Mouse (Mus musculus): Measurements from ENCODE around the gene Elp4.

Elp4 gene

DNA sequence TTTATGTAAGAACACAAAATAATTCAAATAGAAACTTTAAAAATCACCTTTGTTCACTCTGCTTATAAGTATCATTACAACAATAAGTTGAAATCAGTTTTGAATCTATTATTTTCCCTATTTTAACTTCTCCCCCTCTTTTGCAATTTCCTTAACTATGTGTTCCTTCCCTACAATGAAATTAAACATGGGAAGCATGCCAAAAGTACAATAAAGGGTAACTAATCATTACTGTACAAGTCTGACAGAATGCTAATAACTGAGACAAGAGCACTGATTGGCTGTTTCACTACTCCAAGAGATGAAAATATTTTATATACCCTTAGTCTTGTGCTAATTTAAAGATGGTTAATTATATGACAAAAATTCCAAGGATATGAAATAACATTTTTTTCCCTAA, 99.2 kb downstream of the Elp4 start:
- in situ Hi-C loops (cut with MboI, MseI): no loop called here

DNA sequence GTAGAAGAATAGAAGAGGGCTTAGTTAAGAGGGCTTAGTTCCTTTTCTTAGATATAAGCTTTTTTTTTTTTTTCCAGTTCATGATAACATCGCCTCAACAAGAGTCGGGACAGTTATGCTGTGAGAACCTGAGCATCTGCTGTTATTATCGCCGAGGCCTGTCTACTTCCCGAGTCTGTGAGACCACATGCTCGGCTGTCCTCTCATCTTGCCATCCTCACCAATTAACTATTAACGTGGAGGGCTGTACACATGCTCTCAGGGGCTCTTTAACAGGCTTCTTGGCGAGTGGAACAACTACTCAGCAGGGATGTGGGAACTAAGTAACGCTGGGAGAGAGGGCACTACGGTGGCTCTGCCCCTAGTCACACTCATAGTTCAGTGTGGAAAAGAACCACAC, 99.9 kb downstream of the Elp4 start:
- in situ Hi-C loops (cut with MboI, MseI): no loop called here

DNA sequence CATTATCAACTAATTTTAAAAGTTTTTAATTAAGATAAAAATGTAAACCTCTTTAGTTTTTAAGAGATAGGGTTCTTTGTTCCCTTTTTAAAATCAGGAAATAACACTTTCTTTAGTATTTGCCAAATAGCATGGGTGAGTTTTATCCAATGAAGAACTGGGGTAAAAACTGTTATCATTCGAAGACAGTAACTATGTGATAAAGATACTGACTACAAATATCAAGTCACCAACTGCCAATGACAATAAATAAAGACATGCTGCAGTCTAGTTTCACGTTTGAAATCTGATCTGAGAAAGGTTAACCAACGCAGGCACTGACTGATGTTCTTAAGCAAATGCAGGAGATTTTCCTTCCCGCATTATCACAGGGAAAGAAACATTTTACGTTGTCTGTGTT, 100.9 kb downstream of the Elp4 start:
- in situ Hi-C loops (cut with MboI, MseI): no loop called here

DNA sequence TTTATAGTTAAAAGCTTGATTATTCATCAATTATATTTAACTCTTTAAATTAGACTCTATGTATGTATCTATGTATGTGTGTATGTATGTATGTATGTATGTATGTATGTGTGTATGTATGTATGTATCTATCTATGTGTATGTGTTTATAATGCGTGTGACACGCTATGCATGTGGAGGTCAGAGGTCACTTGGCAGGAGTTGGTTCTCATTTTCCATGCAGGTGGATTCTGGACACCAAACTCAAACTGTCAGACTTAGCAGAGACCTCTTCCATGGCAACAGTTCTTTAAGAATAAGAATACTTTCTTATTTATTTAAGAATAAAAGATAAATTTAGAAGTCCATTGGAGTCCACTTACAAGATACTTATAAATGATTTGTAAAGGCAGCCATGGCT, 101.5 kb downstream of the Elp4 start:
- in situ Hi-C loops (cut with MboI, MseI): no loop called here

DNA sequence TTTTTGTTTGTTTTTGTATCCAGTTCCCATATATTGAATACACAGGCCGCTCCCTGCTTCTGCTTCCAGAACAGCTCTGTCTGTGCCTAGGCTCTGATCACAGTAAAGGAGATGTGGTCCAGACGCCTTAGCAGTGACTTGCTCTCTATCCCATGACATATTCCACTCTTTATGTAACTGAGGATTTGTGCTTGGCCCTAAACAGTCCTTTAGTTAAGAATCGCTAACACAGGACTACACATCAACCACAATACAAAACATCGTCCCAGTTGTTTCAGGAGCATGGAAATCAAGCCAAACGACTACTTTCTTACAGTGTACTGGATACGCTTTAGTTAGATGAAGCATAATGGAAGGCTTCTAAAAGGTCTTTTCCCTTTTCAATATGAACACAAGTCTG, 102.8 kb downstream of the Elp4 start:
- in situ Hi-C loops (cut with MboI, MseI): no loop called here

DNA sequence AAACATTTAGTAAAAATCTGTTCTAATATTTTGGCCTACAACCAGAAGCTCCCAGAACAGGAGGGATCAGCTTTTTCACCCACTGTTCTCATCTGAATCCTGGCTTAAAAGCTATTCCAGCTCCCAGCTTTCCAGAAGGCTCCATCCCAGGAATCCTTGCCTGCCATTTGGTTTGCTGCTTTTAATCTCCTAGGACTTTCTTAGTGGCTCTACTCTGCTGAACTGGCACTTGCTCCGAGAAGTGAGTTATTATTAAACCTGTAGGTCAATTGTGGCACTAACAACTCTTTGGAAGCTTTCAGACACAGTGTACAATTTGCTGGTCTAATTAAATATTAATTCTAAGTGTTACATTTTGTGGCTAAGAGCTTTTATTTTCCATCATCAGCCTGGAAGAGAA, 103.7 kb downstream of the Elp4 start:
- in situ Hi-C loops (cut with MboI, MseI): no loop called here

DNA sequence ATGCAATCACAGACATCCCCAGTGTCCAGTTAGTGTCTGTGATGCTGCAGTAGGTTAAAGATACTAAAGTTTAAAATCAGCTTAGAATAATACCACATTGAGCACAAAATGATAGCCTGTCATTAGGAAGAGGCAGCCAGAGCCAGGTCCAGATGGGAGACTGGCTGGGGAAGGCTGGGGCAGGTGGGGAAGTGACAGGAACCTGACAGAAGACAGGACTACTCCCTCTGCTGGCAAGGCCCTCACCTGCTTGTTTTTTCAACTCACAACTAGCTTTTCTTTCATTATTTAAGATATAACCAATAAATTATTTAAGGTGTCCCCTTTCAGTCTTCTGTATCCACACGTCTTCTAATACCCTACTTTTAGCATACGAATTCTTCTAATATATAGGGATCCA, 104.5 kb downstream of the Elp4 start:
- in situ Hi-C loops (cut with MboI, MseI): no loop called here

DNA sequence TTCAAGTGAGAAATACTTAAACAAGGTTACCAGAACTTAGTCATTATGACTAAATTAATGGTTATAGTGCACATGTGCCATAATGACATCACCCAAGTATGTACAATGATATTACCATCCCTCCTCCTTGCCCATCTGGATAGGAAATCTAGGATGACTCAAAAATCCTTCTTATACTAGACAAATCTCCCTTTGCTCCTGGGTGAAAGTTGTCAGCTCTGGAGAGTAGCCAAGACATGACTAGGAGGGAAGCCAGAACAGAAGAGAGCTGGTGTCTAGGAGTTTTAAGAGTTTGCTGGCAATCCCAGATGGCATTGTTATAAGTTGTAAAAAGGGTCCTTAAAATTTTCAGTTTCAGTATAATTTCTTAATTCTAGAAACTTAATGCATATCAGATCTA, 106.5 kb downstream of the Elp4 start:
- in situ Hi-C loops (cut with MboI, MseI): no loop called here

DNA sequence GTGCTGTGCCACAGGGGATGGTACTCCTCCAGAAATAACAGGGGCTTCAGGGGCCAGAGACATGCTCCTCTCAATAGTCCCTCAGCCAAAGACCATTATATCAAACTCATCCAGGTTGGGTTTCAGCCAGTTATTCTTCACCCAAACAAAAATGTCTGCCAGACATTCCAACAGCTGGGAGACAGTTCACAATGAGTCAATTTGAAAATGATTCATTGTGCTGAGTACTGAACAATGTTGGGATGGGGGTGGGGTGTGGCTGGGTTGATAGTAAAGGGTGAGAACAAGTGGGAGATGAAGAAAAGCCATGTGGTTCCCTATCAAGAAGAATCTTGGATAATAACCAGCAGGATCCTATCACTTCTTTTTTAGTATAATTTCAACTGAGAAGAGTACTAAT, 108.3 kb downstream of the Elp4 start:
- in situ Hi-C loops (cut with MboI, MseI): no loop called here

DNA sequence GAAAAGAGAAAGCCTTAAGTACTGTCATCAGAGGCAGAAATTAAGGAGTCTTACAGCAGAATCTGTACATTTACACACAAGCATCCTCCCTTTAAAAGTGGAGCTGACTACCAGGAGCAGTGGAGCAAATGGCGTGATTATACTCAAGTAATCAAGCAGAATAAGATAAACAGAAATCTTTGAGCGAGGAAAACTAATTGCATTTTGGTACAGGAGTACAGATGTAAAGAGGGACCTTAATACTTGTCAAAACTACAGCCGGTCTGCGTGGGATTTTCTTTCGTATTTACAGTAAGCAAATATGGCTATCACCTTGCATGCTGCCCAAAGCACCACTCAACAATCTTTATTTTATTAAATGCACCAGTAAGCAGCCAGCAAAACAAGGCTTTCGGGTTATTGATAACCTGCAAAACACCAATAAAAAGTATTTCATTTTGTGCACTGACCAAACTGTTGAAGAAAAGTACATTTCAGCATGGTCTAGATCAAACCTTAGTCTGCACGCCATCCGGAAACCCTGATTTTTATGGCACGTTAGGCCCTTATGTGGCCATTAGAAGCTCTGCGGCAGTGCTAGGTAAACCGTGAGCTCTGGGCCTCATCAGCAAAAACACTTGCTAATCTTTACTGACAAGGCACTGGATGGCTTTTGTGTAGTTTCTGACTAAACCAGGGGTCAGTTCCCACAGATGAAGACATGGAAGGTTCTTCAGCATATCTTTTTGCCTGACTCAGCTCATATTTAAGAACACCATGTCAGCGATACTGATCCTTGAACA, 111.8 kb downstream of the Elp4 start:
- in situ Hi-C loops (cut with MboI, MseI): no loop called here

DNA sequence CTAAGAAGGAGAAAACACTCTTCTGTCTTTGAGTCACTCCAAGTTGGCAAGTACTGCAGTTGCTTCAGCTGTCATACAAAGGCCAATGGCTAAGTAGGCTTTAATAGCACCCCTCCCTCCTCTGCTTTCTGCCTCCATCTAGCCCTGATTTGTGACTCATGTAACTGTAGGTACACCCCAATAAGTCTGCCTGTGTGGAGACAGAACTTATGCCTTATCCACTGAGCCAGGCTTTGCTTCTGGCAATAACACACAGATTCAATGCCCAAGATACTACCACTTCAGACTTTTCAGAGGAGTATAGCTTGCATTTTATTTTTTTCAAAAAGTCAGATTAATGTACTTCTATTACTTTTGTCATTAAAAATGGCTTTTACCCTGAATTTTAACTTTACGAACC, 114.4 kb downstream of the Elp4 start:
- in situ Hi-C loops (cut with MboI, MseI): no loop called here

DNA sequence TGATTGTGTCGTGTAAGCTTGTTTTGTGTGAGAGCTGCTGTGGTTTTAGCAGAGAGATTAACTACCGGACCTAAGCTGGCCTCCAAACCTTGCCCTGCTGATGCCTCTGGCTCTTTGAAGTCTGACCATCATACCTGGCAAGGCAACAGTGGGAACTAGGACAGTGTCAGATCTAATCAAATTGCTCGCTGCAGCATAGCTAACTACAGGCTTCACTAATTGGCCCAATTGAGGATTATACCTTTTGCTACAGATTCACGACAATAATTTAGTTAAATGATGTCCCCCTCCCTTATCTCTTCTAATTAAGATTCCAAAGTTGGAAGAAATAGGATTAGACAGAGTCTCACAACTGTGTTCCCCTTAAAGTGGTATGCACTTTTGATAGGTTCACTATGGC, 116.6 kb downstream of the Elp4 start:
- in situ Hi-C loops (cut with MboI, MseI): no loop called here

DNA sequence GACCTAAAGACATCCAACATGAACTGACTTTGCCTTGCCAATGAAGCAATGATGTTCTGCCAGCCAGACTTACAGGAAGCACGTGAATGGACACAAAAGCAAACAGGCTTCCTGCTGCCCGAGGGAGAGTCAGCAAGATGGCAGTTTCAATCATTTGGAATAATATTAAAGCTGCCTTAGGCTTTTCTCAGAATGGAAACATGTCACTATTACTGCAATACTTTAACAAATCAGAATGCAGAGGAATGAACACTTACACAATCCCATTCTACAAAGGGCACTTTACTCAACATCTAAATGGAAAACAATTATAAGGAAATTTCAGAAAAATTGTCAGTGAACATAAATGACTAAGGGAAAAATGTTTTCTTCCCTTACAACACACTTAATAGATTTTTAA, 117.4 kb downstream of the Elp4 start:
- in situ Hi-C loops (cut with MboI, MseI): no loop called here

DNA sequence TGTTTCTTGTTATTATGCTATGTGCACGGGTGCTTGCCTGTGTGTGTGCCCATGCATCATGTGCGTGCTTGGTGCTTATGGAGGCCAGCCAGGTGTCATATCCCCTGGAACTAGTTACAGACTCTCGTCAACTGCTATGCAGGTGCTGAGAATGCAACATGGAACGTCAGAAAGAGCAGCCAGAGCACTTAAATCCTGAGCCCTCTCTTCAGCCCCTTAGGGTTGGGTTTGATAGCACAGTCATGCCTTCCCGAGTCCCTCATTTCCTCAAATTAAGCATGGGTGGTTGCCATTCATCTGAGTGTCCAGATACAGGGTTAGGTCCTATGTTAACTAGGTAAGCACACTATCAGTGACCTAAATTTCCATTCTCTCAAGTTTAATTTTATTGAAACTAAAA, 121.5 kb downstream of the Elp4 start:
- in situ Hi-C loops (cut with MboI, MseI): no loop called here

DNA sequence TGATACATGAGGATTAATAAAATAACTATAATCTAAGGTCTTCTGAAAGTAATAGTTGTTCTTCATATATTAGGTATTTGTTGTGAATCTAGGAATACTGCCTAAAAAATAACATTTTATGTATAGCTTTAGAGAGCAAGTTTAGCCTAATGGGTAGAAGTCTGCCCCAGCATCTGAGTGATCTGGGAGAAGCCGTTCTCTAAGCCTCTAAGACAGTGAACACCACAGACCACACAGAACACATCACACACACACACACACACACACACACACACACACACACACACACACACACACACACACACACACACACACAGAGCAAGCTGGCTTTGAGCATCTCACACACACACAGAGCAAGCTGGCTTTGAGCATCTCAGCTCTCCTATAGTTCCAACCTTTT, 123.6 kb downstream of the Elp4 start:
- in situ Hi-C loops (cut with MboI, MseI): no loop called here

DNA sequence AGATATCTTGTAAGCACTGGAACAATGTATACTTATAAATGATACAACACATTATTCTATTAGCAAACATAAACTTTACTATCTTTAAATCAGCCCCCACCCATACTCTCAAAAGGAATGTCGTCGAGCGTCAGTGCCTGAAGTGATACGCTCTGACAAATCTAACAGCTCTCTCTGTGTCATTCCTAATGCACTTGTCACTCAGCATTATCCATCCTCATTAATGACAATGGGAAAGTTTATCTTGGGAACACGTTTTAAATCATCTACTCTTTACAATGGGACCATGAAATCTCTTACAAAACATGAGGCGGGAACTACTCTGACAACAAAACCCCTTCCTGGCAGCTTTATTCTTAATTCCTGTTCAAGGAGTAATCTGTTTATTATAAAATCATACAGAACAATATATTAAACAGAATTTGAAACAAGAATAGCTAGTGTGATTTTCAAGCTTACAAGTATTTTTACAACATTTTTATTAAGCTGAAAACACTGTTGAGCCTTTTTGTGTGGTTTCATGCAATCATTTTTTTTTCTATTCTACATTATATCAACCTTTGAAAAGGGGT, 125.0 kb downstream of the Elp4 start:
- in situ Hi-C loops (cut with MboI, MseI): no loop called here

DNA sequence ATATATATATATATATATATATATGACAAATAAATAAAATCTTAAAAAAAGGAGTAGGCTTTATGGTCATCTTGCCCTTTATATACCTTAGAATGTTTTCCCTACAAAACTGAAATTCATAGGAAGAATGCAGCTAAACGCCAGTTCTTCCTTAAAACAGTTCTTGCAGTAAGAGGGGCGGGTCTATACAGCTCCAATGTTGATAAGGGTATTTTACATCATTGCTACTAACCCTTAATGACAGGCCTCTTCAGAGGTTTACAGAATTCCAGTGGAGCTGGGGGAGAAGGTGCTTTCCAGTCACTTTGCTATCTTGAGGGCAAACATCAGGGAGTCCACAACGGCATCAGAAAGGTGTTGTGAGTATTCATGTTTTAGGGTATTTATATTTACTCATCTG, 133.1 kb downstream of the Elp4 start:
- in situ Hi-C loops (cut with MboI, MseI): no loop called here

DNA sequence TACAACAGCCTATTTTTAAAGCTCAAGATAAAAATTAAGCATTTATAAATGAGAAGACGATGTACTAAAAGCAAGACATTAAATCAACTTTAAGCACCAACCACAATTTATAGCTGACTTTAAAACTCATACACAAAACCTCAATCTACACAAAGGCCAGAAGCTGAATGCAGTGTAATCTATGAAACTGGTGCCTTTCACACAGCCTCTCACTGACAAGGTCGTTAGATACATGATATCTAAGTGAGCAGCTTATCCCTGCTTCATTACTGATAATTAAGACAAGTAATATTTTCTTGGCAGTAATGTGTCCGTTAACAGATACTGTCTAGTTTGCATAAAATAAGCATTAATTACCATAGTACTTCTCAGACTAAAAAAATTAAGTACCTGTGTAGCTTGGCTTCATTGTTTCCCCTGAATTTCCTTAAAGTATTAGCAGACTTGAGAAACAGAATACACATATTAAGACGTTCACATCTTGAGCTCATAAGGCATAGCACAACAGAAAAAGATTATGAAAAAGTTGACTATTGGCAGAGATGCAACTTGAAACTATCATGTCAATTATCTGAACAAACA, 134.5 kb downstream of the Elp4 start:
- in situ Hi-C loops (cut with MboI, MseI): no loop called here

DNA sequence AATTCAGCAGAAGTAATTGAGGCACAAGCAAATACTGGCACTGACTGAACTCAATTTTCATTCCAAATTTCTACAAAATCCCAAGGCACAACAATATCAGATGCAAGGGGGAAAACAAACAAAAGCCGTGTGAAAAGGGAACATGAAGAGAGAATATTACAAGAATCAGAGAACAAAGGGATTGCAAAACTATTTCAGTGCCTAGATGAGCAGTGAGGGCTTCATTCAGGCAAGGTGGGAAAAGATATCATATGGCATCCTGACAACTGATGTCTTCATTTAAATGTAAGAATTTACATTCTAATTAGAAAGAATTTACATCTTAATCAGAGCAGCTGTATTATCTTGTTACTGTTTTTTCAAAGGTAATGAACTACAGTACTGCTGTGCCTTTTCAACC, 150.9 kb downstream of the Elp4 start:
- in situ Hi-C loops (cut with MboI, MseI): no loop called here

DNA sequence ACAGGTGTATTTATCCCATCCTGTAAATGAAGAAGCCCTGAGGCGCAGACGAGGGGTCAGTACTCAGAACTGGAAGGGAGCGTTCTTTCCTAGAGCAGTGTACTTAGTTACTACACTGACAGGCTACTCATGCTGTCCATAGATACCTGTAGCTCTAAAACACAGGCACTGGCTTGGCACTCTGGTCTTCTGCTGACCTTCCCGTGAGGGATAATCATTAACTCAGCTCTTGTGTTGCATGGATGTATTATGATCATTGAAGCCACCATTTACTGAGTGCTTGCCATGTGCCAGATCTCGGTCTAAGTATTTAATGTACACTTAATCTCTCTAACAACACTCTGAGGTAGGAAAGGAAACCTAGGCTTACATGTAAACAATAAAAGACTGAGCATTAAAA, 155.3 kb downstream of the Elp4 start:
- in situ Hi-C loops (cut with MboI, MseI): no loop called here

DNA sequence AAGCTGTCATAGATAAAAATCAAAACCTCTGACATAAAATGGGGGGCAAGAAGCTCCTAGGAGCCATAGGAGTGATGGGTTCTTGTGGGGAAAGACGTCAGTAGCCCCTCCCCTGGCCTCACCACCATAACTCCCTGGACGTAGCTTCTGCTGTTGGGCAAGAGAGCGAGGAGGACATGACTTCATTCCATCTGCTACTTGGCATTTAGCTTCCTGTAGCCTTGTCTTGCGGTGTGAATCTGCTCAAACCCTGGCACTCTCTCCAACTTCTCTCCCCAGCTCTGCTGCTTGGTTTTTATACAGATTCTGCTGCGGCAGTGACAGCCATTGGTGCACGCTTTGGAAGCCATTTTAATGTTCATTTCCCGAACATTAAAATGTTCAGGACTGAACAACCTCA, 157.5 kb downstream of the Elp4 start:
- in situ Hi-C loops (cut with MboI, MseI): no loop called here

DNA sequence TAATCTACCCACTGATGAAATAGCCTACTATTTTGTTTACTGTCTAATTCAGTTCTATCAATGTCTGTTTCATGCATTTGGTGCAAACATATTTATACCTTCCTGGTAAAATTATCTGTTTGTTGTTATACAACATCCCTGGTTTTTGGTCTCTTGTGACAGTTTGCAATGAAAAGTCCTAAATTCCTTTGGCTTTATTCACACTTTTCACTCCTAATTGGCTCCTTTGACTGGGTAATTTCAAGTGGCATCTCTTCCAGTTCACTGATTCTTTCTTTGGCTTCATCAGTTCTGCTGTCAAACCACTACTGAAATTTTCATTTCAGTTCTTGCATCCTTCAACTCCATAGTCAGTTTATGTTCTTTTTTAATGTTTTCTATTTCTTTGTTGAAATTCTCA, 168.2 kb downstream of the Elp4 start:
- in situ Hi-C loops (cut with MboI, MseI): no loop called here

DNA sequence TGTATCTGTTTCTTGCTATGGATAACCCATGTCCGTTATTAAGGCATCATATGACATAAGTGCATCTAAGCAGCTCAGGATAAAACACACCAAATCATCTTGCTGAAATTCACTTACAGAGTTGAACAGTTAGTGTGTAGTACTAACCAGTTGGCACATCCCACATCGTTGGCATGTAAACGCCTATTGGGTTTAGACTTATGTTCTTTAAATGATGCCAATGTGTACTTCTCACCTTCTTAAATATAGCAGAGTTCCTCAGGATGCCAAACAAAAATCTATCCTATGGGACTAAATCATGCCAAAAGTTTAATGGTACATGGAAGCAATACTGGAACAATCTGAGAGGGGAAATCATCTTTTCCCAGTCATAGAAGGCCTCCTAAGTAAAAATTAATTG, 173.7 kb downstream of the Elp4 start:
- in situ Hi-C loops (cut with MboI, MseI): no loop called here

DNA sequence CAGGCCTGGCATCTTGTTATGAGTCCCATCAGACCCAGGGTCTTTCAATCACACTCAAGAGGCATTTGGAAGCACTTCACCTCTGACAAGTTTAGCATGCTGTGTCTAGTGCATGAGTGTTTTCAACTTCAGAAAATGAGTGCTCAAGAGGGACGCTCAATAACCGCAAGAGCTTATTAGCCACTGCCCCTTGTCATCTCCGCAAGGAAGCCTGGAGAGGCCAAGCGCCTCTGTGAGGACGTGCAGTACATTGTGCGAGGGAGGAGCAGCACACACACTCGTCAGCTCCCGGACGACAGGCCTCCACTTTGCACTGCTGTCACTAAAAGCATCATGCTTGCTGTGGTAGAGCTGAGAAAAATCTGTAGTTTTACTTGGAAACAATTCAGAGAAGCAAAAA, 177.7 kb downstream of the Elp4 start:
- in situ Hi-C loops (cut with MboI, MseI): no loop called here

Data from regulatory T cell (primary cell).